Mouse (Mus musculus) cerebellum, postnatal 4 days (tissue): ENCODE measurements around the gene Slco1b2.
"Not testable (repeated sequence)": the region's sequence is repeated elsewhere in the genome, so short reads cannot be mapped to it uniquely, and the experiment has no call there.

Experiments used
- DNase-seq, 2 experiments: peaks; one replicate each; pipeline ENCODE4 v3.0.0; 2022; ENCODE audit warnings: low spot score in 2 of 2, mixed read lengths in 1 of 2

Slco1b2 gene

GRCm38 (mm10) chr6:141629291-141629690 is at the start of gene Slco1b2:
TSS of gene Slco1b2 (plus strand) at chr6:141629518.
- no peak for DNase-seq

- DNase-seq: no peak
These were observed 44.4 kb upstream of the Slco1b2 start for GRCm38 (mm10) chr6:141584791-141585403.

- no peak for DNase-seq
These were observed 39.3 kb upstream of the Slco1b2 start for GRCm38 (mm10) chr6:141590002-141590401.

- DNase-seq: not testable (repeated sequence)
These were observed 38.6 kb upstream of the Slco1b2 start for GRCm38 (mm10) chr6:141590598-141591200.

- DNase-seq: no peak
These were observed 33.2 kb upstream of the Slco1b2 start for GRCm38 (mm10) chr6:141596081-141596480.

DNA sequence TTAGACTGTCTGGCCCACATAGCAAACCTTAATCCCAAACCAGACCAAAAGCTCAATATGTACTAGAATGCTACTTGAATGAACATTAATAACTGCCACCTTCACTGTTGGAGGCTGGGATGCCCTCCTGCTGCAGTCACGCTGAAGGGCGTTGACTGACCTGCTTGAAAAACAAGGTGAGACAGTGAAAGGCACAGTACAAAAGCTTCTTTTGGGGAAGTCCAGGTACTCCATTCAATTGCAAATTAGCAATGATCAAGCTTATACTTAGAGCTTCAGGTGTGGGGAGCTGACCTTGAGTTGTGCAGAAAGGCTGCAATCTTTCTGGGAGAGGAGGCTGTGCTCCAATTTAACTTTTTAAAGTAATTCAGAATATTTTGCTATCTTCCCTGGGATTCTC is 32.3 kb upstream of the Slco1b2 start:
- DNase-seq: no peak

DNA sequence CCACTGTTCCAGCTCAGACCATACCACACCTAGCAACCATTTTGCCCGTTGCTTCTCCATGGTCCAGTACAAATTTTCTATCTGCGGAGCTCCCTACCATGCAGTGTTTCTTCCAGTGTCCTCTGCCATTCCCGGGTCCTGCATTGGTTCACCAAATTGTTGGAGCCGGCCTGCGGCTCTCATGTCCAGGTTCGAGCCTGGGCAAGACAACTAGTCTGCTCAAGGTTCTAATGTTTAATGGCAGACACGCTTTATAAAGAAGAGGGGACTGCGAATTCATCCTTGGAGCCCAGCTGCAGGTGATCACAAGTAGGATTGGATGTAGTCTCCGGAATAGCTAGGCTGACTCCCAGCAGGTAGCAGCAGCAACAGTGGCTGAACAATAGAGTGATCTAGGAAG is 28.4 kb upstream of the Slco1b2 start:
- no peak for DNase-seq

- no peak for DNase-seq
These were observed 18.5 kb upstream of the Slco1b2 start for GRCm38 (mm10) chr6:141610702-141611260.

DNA sequence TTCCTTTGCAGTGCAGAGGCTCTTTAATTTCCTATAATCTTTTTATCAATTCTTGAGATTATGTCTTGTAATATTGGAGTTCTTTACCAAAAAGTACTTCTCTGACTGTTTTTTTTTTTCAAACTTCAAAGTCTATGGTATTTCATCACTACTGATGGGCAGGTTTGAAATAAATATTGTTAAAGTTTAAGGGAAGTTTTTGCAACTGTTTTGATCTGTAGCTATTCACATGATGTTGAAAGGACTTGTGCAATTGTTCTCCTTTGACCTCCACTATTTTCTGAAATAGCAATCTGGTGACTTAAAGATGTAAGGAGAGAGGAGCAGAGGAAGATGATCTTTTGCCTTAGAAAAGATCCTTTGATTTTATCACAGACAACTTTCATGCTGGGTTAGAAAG is 15.3 kb upstream of the Slco1b2 start:
- DNase-seq: no peak

GRCm38 (mm10) chr6:141615348-141615747 is 14.0 kb upstream of the Slco1b2 start:
- DNase-seq: no peak

- peak in 1 of 2 experiments; percentile 4 for DNase-seq
These were observed 3.6 kb downstream of the Slco1b2 start for GRCm38 (mm10) chr6:141632935-141633334.

- no peak for DNase-seq
These were observed 5.9 kb downstream of the Slco1b2 start for GRCm38 (mm10) chr6:141635250-141635649.

DNA sequence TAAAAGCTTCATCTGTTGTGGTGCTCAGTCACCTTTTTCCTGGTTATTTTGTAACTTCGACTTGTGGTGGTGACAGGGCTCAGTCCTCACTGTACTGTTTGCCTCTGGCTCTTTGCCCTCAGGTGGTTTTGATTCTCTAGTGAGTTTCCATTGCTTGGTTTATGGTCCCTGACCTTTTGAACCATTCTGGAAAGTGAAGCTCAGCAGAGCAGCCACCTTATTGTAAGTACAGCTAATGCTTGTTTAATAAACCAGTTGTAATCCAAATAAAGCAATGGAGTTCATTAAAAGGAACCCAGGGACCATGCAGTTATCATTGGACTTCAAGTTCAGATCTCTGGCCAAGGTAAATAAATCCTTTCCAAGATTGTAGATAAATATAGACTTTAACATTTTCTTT is 11.3 kb downstream of the Slco1b2 start:
- DNase-seq: no peak

GRCm38 (mm10) chr6:141687008-141687407 is 57.7 kb downstream of the Slco1b2 start:
- DNase-seq: no peak

GRCm38 (mm10) chr6:141691246-141691645 is 61.9 kb downstream of the Slco1b2 start:
- DNase-seq: no peak
